ENCODE assay signal across 24 mouse cellular contexts in the genomic region with DNA sequence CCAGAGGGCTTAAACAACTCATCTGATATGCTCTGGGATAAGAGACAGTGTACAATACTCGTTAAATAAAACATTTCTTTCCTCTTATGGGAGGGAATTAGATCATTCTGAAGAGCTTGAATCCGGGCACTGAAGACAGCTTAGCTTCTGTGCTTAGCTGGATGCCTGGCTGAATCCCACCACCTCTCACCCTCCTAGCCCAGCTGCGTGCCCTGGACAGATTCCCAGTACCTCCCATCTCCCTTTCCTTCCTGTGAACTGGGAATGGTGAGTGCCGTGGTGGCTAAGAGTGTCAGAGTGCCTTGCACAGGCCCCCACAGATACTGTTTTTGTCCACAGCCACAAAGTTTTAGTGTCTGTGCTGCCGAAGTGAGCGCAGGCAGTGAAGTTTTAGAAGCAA. TPM values are rescaled to one million over a fixed set of nuclear protein-coding genes. Genes with fewer than 3 reads are reported as not detected.
A peak's percentile ranks its signal among the peaks of the same experiment; 100 is the strongest.
DNase-seq lines count a peak whose midpoint lies in the region; ATAC-seq and TF ChIP-seq lines count a peak whose summit lies in the region.
"Had no signal": no experiment of that assay in that cellular context is flagged by ENCODE, and none has a peak within 500 bp of the region (broad histone marks: within the 10 kb centered on the region; RNA-seq: fewer than 3 reads in every experiment).

No protein-coding gene starts in this region.

- H3K4me1 ChIP-seq in lung, adult 2 months (ENCODE audit: control insufficient read depth, insufficient read depth, low read length), result no peaks in the 10 kb centered on the region
- H3K4me1 ChIP-seq in embryonic facial prominence, embryonic 10.5 days, result peaks cover 20% of the 10 kb centered on the region
- peaks cover 17% of the 10 kb centered on the region for H3K4me1 ChIP-seq in midbrain, embryonic 14.5 days (ENCODE audit: control insufficient read depth, insufficient read depth, low read length)
- H3K4me1 ChIP-seq: embryonic facial prominence, embryonic 15.5 days had no signal

- H3K27ac ChIP-seq in embryonic facial prominence, embryonic 10.5 days (replicated peaks), result peak overlapping the region; percentile 40
- peak overlapping the region; percentile 28; the same call in 1 of the 2 replicates for H3K27ac ChIP-seq in midbrain, embryonic 14.5 days (replicated peaks; ENCODE audit: low read depth, low read length)
- H3K27ac ChIP-seq: embryonic facial prominence, embryonic 15.5 days; neural tube, embryonic 12.5 days had no signal

- TF ChIP-seq CTCF in lung, adult 2 months (IDR thresholded peaks at IDR 0.05; ENCODE audit: insufficient read depth, low read length), result no peak

- 36% methylated on average over 6 of the region's 6 CpGs for WGBS in lung, adult 2 months
- 76% methylated on average over 6 of the region's 6 CpGs for WGBS in embryonic facial prominence, embryonic 10.5 days
- 39% methylated on average over 6 of the region's 6 CpGs for WGBS in midbrain, embryonic 14.5 days

- ATAC-seq in midbrain, embryonic 14.5 days (ENCODE audit: low FRiP score, low TSS enrichment), result no peak
- no peak for ATAC-seq in megakaryocyte, adult 5-6 weeks (ENCODE audit: poor library complexity, severe bottlenecking)

- H3K9me3 ChIP-seq in embryonic facial prominence, embryonic 10.5 days, result 0 out of 2 replicates have a peak, but pooled peaks cover 3% of the 10 kb centered on the region
- H3K9me3 ChIP-seq in midbrain, embryonic 14.5 days (ENCODE audit: control insufficient read depth, low read length), result no peaks in the 10 kb centered on the region
- H3K9me3 ChIP-seq: embryonic facial prominence, embryonic 15.5 days; neural tube, embryonic 12.5 days had no signal

- H3K4me2 ChIP-seq in midbrain, embryonic 14.5 days (ENCODE audit: low read length), result no peak overlapping the region
- H3K4me2 ChIP-seq: embryonic facial prominence, embryonic 15.5 days; heart, embryonic 11.5 days; lung, embryonic 14.5 days; neural tube, embryonic 12.5 days had no signal

- H3K36me3 ChIP-seq in embryonic facial prominence, embryonic 10.5 days (replicated peaks), result no peaks in the 10 kb centered on the region
- no peaks in the 10 kb centered on the region for H3K36me3 ChIP-seq in midbrain, embryonic 14.5 days (ENCODE audit: control insufficient read depth, insufficient read depth, low read length)
- H3K36me3 ChIP-seq: embryonic facial prominence, embryonic 15.5 days; neural tube, embryonic 12.5 days had no signal

- H3K4me3 ChIP-seq in lung, adult 2 months (replicated peaks; ENCODE audit: extremely low read depth, low read depth, low read length), result no peak overlapping the region
- H3K4me3 ChIP-seq in embryonic facial prominence, embryonic 10.5 days, result no peak overlapping the region
- no peak overlapping the region for H3K4me3 ChIP-seq in midbrain, embryonic 14.5 days (replicated peaks; ENCODE audit: low read depth, low read length)
- H3K4me3 ChIP-seq: embryonic facial prominence, embryonic 15.5 days; neural tube, embryonic 12.5 days had no signal

- peaks cover 16% of the 10 kb centered on the region; the same call in 1 of the 2 replicates for H3K27me3 ChIP-seq in embryonic facial prominence, embryonic 10.5 days (replicated peaks; ENCODE audit: low read depth, poor library complexity, severe bottlenecking)
- H3K27me3 ChIP-seq in midbrain, embryonic 14.5 days (ENCODE audit: control insufficient read depth, insufficient read depth, low read length), result no peaks in the 10 kb centered on the region
- H3K27me3 ChIP-seq: embryonic facial prominence, embryonic 15.5 days; neural tube, embryonic 12.5 days had no signal

- DNase-seq in cerebellum, postnatal 10 days, result peak; percentile 77 to 89
- DNase-seq in cerebellum, postnatal 25 days, result no peak
- DNase-seq in lung, postnatal 14 days, result peak; percentile 5
- DNase-seq in lung, adult 2 months, result no peak
- DNase-seq in embryonic facial prominence, embryonic 10.5 days (ENCODE audit: low spot score), result no peak
- DNase-seq in midbrain, embryonic 14.5 days, result no peak
- no peak for DNase-seq in spleen, postnatal 10 days (ENCODE audit: low spot score in 2 of 2)
- DNase-seq: adrenal gland, postnatal 10 days; cerebellum, adult 2 months; heart, postnatal 14 days; lung, embryonic 14.5 days; thymus, postnatal 4 days had no signal

- no peak overlapping the region for H3K9ac ChIP-seq in midbrain, embryonic 14.5 days (replicated peaks; ENCODE audit: low read length)
- H3K9ac ChIP-seq: embryonic facial prominence, embryonic 15.5 days; lung, embryonic 14.5 days; neural tube, embryonic 12.5 days had no signal

- no peak for TF ChIP-seq POLR2A in lung, adult 2 months (IDR thresholded peaks at IDR 0.05; ENCODE audit: borderline replicate concordance, extremely low read depth, low read depth, low read length)

RNA-seq across cellular contexts. Expression of gene Ccdc182, which starts 27.5 kb away (rescaled TPM):
- polyA plus RNA-seq in lung, adult 2 months (2012; rRNA removed), result not detected in 2 replicates
- 1.7 and 3.6 TPM in 2 replicates for polyA plus RNA-seq in embryonic facial prominence, embryonic 10.5 days (2016; fragmentation: Nextera tagmentation; extraction: Ambion mirVana)
- 0.30 and 0.59 TPM in 2 replicates for polyA plus RNA-seq in midbrain, embryonic 14.5 days (2014; fragmentation: Nextera tagmentation; extraction: Ambion mirVana)
- not detected in 2 replicates for total RNA-seq in megakaryocyte, adult 5-6 weeks (2015)
- not detected in 2 replicates for total RNA-seq in megakaryocyte, adult 5-6 weeks (2017)
- total RNA-seq: adrenal gland, postnatal 10 days; gastrocnemius, postnatal 4 days; heart, postnatal 14 days; layer of hippocampus, postnatal 25 days; left cerebral cortex, postnatal 36 days; liver, adult 2 months; MEL had no signal
- polyA plus RNA-seq: embryonic facial prominence, embryonic 15.5 days; frontal cortex, adult 2 months; heart, embryonic 11.5 days; intestine, embryonic 14.5 days; large intestine, adult 2 months; liver, adult 2 months; lung, embryonic 14.5 days had no signal

Comparison
In these comparisons a context has a peak if more than half of its experiments do, and no peak if none do; other contexts are left out.
1. DNase-seq: peak in cerebellum, postnatal 10 days (2 of 2) and lung, postnatal 14 days (single experiment); none in cerebellum, postnatal 25 days (0 of 2), lung, adult 2 months (single experiment), embryonic facial prominence, embryonic 10.5 days (single experiment), midbrain, embryonic 14.5 days (single experiment) and spleen, postnatal 10 days (0 of 2).